Mouse (Mus musculus): ENCODE measurements at regions not wholly inside any gene's neighbourhood (a gene's known extent, or its start where the extent isn't known, plus 50 kb on each side); places are given as distances from the start of the nearest gene placed in this dataset.

- Histone ChIP-seq H3K4me1 (ENCODE audit: control insufficient read depth, insufficient read depth, low read length) (no peaks in the 10 kb centered on the region; the same call in 1 of the 2 replicates), H3K9me3 (replicated peaks; ENCODE audit: control insufficient read depth, low read length) (no peaks in the 10 kb centered on the region), H3K36me3 (ENCODE audit: control insufficient read depth, insufficient read depth) (no peaks in the 10 kb centered on the region), H3K9ac (ENCODE audit: low read length) (no peak overlapping the region), H3K27ac (ENCODE audit: low read length) (no peak overlapping the region), H3K4me2 (ENCODE audit: low read depth, low read length) (no peak overlapping the region), H3K4me3 (ENCODE audit: low read length) (no peak overlapping the region), H3K27me3 (ENCODE audit: control insufficient read depth, insufficient read depth, low read length) (no peaks in the 10 kb centered on the region)
- WGBS: 88% methylated on average over 2 of the region's 2 CpGs
- no peak for ATAC-seq (replicated peaks; ENCODE audit: extremely low read depth, insufficient read depth, low FRiP score)
These were observed 51.8 kb upstream of the 1190002N15Rik start for GRCm38 (mm10) chr9:94589672-94590071.

- Histone ChIP-seq H3K27me3 (ENCODE audit: control insufficient read depth, insufficient read depth, low read length) (no peaks in the 10 kb centered on the region), H3K9me3 (replicated peaks; ENCODE audit: control insufficient read depth, low read length) (no peaks in the 10 kb centered on the region), H3K27ac (ENCODE audit: low read length) (no peak overlapping the region), H3K4me3 (ENCODE audit: low read length) (no peak overlapping the region), H3K9ac (ENCODE audit: low read length) (no peak overlapping the region), H3K36me3 (ENCODE audit: control insufficient read depth, insufficient read depth) (no peaks in the 10 kb centered on the region), H3K4me2 (ENCODE audit: low read depth, low read length) (no peak overlapping the region), H3K4me1 (ENCODE audit: control insufficient read depth, insufficient read depth, low read length) (no peaks in the 10 kb centered on the region)
- no peak for ATAC-seq (replicated peaks; ENCODE audit: extremely low read depth, insufficient read depth, low FRiP score)
- 80% methylated on average over 2 of the region's 2 CpGs for WGBS
These were observed 64.7 kb upstream of the Slc9a9 start for GRCm38 (mm10) chr9:94604993-94605392.

DNA sequence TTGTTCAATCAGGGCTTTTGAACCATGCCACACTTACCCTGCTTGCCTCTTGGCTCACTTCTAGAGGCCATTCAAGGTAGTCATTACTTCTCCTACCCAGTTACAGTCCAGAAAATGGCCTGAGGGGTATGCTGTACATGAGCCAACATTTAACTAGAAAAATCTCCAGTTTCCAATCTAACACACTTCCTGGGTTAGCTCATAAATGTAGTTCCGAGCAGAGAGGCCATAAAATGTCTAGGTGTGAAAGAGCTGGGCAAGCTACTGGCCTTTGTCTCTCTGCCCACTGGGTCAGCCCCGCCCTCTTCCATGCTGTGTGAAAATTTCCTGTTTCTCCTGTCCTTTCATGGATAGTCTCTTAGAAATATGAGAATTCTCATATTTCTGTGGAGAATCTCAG, 63.3 kb upstream of the Slc9a9 start:
- no peak overlapping the region for H3K4me3 ChIP-seq (ENCODE audit: low read length)
- no peaks in the 10 kb centered on the region for H3K9me3 ChIP-seq (replicated peaks; ENCODE audit: control insufficient read depth, low read length)
- H3K36me3 ChIP-seq (ENCODE audit: control insufficient read depth, insufficient read depth): no peaks in the 10 kb centered on the region
- H3K9ac ChIP-seq (ENCODE audit: low read length): no peak overlapping the region
- H3K27ac ChIP-seq (ENCODE audit: low read length): no peak overlapping the region
- 79% methylated on average over 2 of the region's 2 CpGs for WGBS
- no peaks in the 10 kb centered on the region for H3K27me3 ChIP-seq (ENCODE audit: control insufficient read depth, insufficient read depth, low read length)
- no peaks in the 10 kb centered on the region for H3K4me1 ChIP-seq (ENCODE audit: control insufficient read depth, insufficient read depth, low read length)
- H3K4me2 ChIP-seq (ENCODE audit: low read depth, low read length): no peak overlapping the region
- no peak for ATAC-seq (replicated peaks; ENCODE audit: extremely low read depth, insufficient read depth, low FRiP score)

- no peaks in the 10 kb centered on the region for H3K36me3 ChIP-seq (ENCODE audit: control insufficient read depth, insufficient read depth)
- H3K4me1 ChIP-seq (ENCODE audit: control insufficient read depth, insufficient read depth, low read length): no peaks in the 10 kb centered on the region
- H3K4me2 ChIP-seq (ENCODE audit: low read depth, low read length): no peak overlapping the region
- WGBS: 71% methylated on average over 13 of the region's 13 CpGs
- no peak overlapping the region for H3K4me3 ChIP-seq (ENCODE audit: low read length)
- no peak overlapping the region for H3K9ac ChIP-seq (ENCODE audit: low read length)
- ATAC-seq (replicated peaks; ENCODE audit: extremely low read depth, insufficient read depth, low FRiP score): 0 out of 2 replicates have a peak, but pooled peaks have one; percentile 14
- no peak overlapping the region for H3K27ac ChIP-seq (ENCODE audit: low read length)
- no peaks in the 10 kb centered on the region for H3K27me3 ChIP-seq (ENCODE audit: control insufficient read depth, insufficient read depth, low read length)
- H3K9me3 ChIP-seq (replicated peaks; ENCODE audit: control insufficient read depth, low read length): no peaks in the 10 kb centered on the region
These were observed 62.5 kb upstream of the Slc9a9 start for GRCm38 (mm10) chr9:94607011-94607749.

- Histone ChIP-seq H3K9ac (ENCODE audit: low read length) (no peak overlapping the region), H3K4me2 (ENCODE audit: low read depth, low read length) (no peak overlapping the region), H3K36me3 (ENCODE audit: control insufficient read depth, insufficient read depth) (no peaks in the 10 kb centered on the region), H3K4me1 (ENCODE audit: control insufficient read depth, insufficient read depth, low read length) (no peaks in the 10 kb centered on the region), H3K27ac (ENCODE audit: low read length) (no peak overlapping the region), H3K9me3 (replicated peaks; ENCODE audit: control insufficient read depth, low read length) (no peaks in the 10 kb centered on the region), H3K27me3 (ENCODE audit: control insufficient read depth, insufficient read depth, low read length) (no peaks in the 10 kb centered on the region), H3K4me3 (ENCODE audit: low read length) (no peak overlapping the region)
- no peak; the same call in 1 of the 2 replicates for ATAC-seq (replicated peaks; ENCODE audit: extremely low read depth, insufficient read depth, low FRiP score)
- 46% methylated on average over 2 of the region's 2 CpGs for WGBS
These were observed 62.0 kb upstream of the Slc9a9 start for GRCm38 (mm10) chr9:94607750-94608106.

GRCm38 (mm10) chr9:94610101-94610500, 59.6 kb upstream of the Slc9a9 start:
- Histone ChIP-seq H3K9me3 (replicated peaks; ENCODE audit: control insufficient read depth, low read length) (no peaks in the 10 kb centered on the region), H3K4me1 (ENCODE audit: control insufficient read depth, insufficient read depth, low read length) (peaks cover 6% of the 10 kb centered on the region), H3K4me2 (ENCODE audit: low read depth, low read length) (no peak overlapping the region), H3K27ac (ENCODE audit: low read length) (no peak overlapping the region), H3K9ac (ENCODE audit: low read length) (no peak overlapping the region), H3K27me3 (ENCODE audit: control insufficient read depth, insufficient read depth, low read length) (no peaks in the 10 kb centered on the region), H3K36me3 (ENCODE audit: control insufficient read depth, insufficient read depth) (no peaks in the 10 kb centered on the region), H3K4me3 (ENCODE audit: low read length) (no peak overlapping the region)
- 67% methylated on average over 3 of the region's 3 CpGs for WGBS
- ATAC-seq (replicated peaks; ENCODE audit: extremely low read depth, insufficient read depth, low FRiP score): no peak

DNA sequence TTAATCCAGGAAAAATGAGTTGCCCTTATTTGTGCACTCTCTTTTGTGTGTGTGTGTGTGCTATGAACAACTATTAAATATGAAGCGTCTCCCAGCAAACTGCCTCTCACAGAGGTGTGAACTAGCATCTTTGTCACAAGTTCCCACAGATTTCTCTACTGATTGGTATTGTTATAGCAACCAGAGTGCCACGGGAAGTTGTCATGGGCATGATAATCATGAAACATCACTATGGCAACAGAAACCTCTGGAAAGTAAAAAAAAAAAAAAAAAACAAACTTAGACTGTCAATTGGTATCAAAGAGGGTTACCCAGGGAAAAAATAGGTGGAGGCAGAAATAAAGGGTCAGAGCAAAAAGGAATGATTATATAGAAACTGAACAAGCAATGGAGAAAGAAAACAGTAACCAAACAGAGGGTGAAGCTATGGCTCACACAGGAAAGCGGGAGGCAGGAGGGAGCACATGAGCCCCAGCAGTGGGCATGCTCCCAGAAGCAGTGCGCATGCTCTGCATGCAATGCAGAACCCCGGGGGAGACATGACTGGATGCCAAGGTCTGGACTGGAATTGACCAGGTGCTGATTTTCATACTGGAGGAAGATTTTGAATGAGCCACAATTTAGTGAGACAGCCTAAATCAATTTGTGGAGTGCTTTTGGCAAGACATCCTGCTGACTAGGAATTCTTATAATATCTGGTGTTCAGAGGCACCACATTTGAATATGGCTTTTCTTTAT, 58.9 kb upstream of the Slc9a9 start:
- Histone ChIP-seq H3K9me3 (replicated peaks; ENCODE audit: control insufficient read depth, low read length) (no peaks in the 10 kb centered on the region), H3K36me3 (ENCODE audit: control insufficient read depth, insufficient read depth) (no peaks in the 10 kb centered on the region), H3K9ac (ENCODE audit: low read length) (no peak overlapping the region), H3K4me3 (ENCODE audit: low read length) (no peak overlapping the region), H3K4me1 (ENCODE audit: control insufficient read depth, insufficient read depth, low read length) (peaks cover 13% of the 10 kb centered on the region), H3K4me2 (ENCODE audit: low read depth, low read length) (no peak overlapping the region), H3K27ac (ENCODE audit: low read length) (no peak overlapping the region), H3K27me3 (ENCODE audit: control insufficient read depth, insufficient read depth, low read length) (no peaks in the 10 kb centered on the region)
- no peak for ATAC-seq (replicated peaks; ENCODE audit: extremely low read depth, insufficient read depth, low FRiP score)
- 66% methylated on average over 5 of the region's 5 CpGs for WGBS

DNA sequence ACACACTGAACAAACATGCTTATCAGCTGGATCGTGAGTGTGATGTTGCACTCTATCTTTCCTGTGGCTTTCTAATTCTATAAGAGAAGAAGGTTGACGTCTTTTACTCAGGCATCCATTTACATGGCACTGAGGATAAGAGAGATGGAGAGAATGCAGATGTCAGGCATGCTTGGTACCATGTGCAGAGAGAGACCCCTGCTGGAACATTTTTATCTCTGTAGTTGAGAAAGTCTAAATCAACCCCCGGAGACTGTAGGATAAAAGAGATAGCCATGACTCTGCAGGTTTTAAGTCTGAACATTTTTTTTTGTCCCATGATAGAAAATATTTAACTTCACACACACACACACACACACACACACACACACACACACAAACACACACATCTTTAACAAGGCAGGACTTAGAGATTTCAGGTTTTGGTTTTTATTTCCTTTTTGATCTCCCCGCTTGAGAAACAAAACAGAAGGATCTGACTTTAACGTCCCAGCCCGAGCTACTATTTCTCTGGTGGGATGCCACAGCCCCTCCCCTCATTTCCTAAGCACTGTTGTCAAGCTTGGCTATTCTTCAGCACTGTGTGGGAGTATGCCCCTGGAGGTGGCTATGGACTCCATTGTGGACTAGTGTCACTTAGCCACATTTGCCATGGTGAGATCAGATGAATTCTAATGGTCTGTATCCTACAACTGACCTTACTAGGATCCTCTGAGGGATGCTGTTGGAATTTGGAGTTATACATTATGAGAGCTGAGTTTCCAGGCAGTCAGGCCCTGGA, 55.6 kb upstream of the Slc9a9 start:
- Histone ChIP-seq H3K27ac (ENCODE audit: low read length) (peak overlapping the region; percentile 17), H3K9ac (ENCODE audit: low read length) (no peak overlapping the region), H3K4me2 (ENCODE audit: low read depth, low read length) (no peak overlapping the region), H3K4me3 (ENCODE audit: low read length) (no peak overlapping the region), H3K9me3 (replicated peaks; ENCODE audit: control insufficient read depth, low read length) (no peaks in the 10 kb centered on the region), H3K36me3 (ENCODE audit: control insufficient read depth, insufficient read depth) (no peaks in the 10 kb centered on the region), H3K27me3 (ENCODE audit: control insufficient read depth, insufficient read depth, low read length) (no peaks in the 10 kb centered on the region), H3K4me1 (ENCODE audit: control insufficient read depth, insufficient read depth, low read length) (peaks cover 20% of the 10 kb centered on the region)
- 16% methylated on average over 6 of the region's 6 CpGs for WGBS
- peak; percentile 72 for ATAC-seq (replicated peaks; ENCODE audit: extremely low read depth, insufficient read depth, low FRiP score)

GRCm38 (mm10) chr9:94615205-94615604, 54.5 kb upstream of the Slc9a9 start:
- 16% methylated on average over 11 of the region's 11 CpGs for WGBS
- peak; percentile 80 for ATAC-seq (replicated peaks; ENCODE audit: extremely low read depth, insufficient read depth, low FRiP score)
- Histone ChIP-seq H3K9me3 (replicated peaks; ENCODE audit: control insufficient read depth, low read length) (no peaks in the 10 kb centered on the region), H3K4me1 (ENCODE audit: control insufficient read depth, insufficient read depth, low read length) (peaks cover 20% of the 10 kb centered on the region), H3K4me3 (ENCODE audit: low read length) (peak overlapping the region; percentile 22), H3K27me3 (ENCODE audit: control insufficient read depth, insufficient read depth, low read length) (no peaks in the 10 kb centered on the region), H3K36me3 (ENCODE audit: control insufficient read depth, insufficient read depth) (no peaks in the 10 kb centered on the region), H3K4me2 (ENCODE audit: low read depth, low read length) (peak overlapping the region; percentile 61), H3K9ac (ENCODE audit: low read length) (no peak overlapping the region; the same call in 1 of the 2 replicates), H3K27ac (ENCODE audit: low read length) (peak overlapping the region; percentile 74)

Data from heart, embryonic 16.5 days (tissue).